Mouse (Mus musculus) pancreas, adult 10 weeks (tissue): ENCODE results near the gene Plaa. TPM values are rescaled to one million over a fixed set of nuclear protein-coding genes. Genes with fewer than 3 reads are reported as not detected.

Experiments used
- polyA plus RNA-seq: library from polyadenylated mRNA; stranded (reverse); fragments of 350-450 nt; fragmentation: Illumina TruSeq; extraction: RNeasy Lipid Tissue Mini Kit (QIAGEN cat#74804); gene quantifications from one replicate; pipeline ENCODE4 v1.2.3, GENCODE M21; 2015; ENCODE audit warnings: low read depth, low replicate concordance; ENCODE audit not compliant: insufficient read depth

Plaa gene
- polyA plus RNA-seq, result 10.7 TPM

DNA sequence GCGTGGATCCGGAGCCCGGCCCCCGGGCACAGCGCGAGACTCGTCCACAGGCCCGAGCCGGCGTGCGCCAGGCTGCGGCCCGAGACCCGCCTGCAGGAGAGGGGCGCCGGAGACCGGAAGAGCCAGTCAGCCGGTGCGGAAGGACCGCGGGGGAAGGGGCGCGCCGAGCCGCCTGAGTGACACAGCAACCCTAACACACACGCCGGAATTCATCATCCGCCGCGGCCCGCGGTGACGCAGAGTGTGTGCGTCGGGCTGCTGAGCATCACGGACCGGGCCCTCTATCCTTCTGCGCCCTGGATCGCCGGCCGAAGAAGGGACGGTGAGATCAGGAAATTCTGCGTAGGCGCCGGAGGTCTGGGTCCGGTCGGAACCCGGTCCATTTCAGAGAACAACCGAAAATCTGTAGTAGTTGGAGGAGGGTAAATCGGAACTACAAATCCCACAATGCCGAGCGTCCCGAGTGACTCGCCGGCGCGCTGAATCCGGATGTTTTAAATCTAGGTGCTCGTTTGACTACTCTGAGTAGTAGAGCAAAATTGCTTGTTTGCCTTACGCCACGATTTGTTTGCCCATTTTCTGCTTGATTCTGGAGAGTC, at the start of gene Plaa:
Gene Plaa, minus strand, starts transcription at position 214 of the 599 bp plus-strand sequence.

DNA sequence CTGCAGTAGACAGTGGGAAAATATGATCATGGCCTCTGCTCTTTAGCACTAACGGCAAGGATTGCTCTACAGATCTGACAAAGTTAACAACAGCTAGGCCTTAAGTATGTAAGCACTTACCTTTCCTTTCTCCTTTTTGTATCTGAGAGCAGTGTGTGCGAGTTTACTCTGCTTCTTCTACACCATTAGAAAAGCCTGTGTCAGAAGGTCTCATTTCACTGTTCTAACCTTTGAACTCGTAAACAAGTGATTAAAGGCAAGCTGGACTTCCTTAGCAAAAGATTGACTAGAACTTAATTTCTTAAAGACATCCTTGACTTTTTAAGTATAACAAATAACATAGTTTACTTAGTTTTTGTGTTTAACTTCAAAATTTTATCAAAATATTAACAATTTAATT, 46.9 kb upstream of the Plaa start, which contains the start of gene Lrrc19:
Gene Lrrc19, minus strand, starts transcription at position 225 of the 400 bp plus-strand sequence.

DNA sequence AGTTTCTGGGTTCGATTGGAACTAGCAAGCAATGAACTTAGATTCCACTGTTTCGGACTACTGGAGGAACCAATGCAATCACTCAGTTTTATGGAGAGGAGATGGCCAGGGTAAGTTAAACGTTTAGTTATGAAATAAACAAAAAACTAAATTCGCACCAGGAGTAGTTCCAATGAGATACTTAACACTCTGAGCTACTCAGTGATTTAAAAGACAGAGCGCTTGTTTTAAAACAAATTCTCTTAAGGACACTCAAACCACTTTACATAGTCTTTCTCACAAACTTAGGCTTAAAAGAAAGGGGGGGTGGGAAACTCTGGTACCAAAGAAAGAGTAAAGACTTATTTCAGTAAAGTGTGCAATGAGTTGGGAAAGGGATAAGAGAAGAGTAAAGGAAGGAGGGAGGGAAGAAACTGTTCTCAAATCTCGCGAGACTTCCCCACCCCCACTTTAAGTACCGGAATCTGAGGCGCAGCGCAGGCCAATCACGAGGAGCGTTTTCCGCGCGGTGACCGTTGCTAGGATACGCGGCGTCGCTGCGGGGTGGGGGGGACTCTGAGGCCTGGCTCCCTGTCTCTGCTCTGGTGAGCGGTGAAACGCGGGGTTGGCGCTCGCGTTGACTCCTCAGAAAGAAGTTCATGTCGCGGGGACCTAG, 11.1 kb upstream of the Plaa start, which contains the start of gene Ift74:
Gene Ift74, plus strand, starts transcription at position 520 of the 655 bp plus-strand sequence.

DNA sequence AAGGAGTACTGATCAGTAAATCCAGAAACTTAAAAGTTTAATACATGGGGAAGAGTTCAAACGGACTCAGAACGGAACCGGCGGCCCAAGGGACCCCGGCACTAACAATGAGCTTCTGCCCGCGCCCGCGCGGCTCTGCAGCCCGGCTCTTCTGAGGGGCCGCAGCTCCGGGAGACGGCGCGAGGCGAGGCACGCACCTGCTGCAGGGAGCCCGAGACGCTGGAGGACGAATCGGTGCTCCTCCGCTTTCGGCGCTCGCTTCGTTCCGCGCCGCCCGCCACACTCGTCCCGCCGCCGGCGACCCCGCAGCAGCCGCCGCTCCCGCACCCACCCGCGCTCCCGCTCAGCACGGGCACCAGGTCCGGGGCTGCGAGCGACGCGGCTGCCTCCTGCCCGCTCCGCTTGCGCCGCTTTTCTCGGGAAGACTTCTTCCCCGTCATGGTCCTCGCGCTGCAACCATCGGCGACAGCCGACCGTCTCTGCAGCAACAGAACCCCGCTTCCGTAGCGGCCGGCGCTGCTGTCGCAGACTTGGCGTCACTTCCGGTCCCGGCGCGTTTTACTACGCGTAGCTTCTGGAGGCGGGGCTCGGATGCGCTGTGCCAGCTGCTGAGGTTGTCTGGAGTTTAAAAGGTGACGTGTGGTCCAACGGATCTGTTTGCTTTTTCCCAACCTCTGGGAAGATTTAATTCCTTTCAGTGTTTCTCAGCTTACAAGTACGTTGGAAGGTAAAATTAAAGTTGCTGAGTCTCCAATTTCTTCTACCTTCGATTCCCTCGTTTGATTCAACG, 46.6 kb downstream of the Plaa start, which contains the start of the genes Gm10306 and Caap1:
Gene Gm10306, plus strand, starts transcription at position 282 of the 790 bp plus-strand sequence.
Gene Caap1, minus strand, starts transcription at position 532 of the 790 bp plus-strand sequence.

Other genes with a start within 250 kb of the Plaa start
- not detected for gene Gm10306, start 46.7 kb downstream of the Plaa start, polyA plus RNA-seq
- gene Caap1, start 46.4 kb downstream of the Plaa start, polyA plus RNA-seq, result 2.8 TPM
- gene Ift74, start 11.2 kb upstream of the Plaa start, polyA plus RNA-seq, result 3.7 TPM
- gene Lrrc19, start 46.9 kb upstream of the Plaa start, polyA plus RNA-seq, result not detected
- 16.3 TPM for gene Tek, start 136.0 kb upstream of the Plaa start, polyA plus RNA-seq